Mouse (Mus musculus): ENCODE data around the gene Agbl2. TPM values are rescaled to one million over a fixed set of nuclear protein-coding genes. Genes with fewer than 3 reads are reported as not detected.

Gene Agbl2
- polyA plus RNA-seq, 1 experiment from 2014 or later, result 0.51 TPM

DNA sequence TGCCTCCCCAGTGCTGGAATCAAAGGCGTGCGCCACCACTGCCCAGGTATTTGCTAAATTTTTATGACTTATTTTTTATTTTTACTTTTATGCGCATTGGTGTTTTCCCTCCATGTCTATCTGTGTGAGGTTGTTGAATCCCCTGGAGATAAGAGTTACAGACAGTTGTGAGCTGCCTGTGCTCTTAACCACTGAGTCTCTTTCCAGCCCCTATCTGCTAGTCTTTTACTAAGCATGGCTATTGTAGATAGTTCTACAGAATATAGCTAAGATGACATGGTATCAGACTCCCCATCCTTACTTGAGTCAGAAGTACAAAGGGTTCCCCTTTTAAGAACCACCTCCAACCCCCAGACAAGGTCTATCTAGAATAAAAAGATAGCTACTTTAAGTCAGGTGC, 28.3 kb upstream of the Agbl2 start:
- Histone ChIP-seq H3K27me3 (ENCODE audit: insufficient read depth, poor library complexity, severe bottlenecking) (no peaks in the 10 kb centered on the region), H3K4me3 (no peak overlapping the region), H3K36me3 (peaks cover 90% of the 10 kb centered on the region), H3K27ac (no peak overlapping the region), H3K9me3 (no peaks in the 10 kb centered on the region), H3K4me1 (no peaks in the 10 kb centered on the region)
- no peak for DNase-seq (ENCODE audit: low spot score)
- WGBS, result 93% methylated on average over 3 of the region's 3 CpGs

DNA sequence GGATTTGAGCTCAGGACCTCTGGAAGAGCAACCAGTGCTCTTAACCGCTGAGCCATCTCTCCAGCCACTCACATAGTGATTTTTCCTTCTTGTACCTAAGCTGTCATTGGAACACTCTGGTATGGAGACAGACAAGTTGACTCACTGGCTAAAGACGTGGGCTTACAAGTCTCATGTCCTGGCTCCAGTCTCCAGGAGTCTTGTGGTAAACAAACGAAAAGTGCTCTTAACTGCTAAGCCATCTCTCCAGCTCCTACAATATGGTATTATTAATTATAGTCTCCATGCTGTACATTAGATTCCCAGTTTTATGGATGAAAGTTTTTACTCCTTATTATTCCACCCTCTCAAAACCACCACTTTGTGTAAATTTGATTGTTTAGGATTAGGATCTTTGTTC, 17.4 kb upstream of the Agbl2 start:
- no peak overlapping the region for H3K4me3 ChIP-seq
- WGBS, result 82% methylated on average over 3 of the region's 3 CpGs
- H3K9me3 ChIP-seq, result no peaks in the 10 kb centered on the region
- H3K27me3 ChIP-seq (ENCODE audit: insufficient read depth, poor library complexity, severe bottlenecking), result no peaks in the 10 kb centered on the region
- no peak overlapping the region for H3K27ac ChIP-seq
- peaks cover 97% of the 10 kb centered on the region for H3K36me3 ChIP-seq
- DNase-seq (ENCODE audit: low spot score), result no peak
- H3K4me1 ChIP-seq, result no peaks in the 10 kb centered on the region

DNA sequence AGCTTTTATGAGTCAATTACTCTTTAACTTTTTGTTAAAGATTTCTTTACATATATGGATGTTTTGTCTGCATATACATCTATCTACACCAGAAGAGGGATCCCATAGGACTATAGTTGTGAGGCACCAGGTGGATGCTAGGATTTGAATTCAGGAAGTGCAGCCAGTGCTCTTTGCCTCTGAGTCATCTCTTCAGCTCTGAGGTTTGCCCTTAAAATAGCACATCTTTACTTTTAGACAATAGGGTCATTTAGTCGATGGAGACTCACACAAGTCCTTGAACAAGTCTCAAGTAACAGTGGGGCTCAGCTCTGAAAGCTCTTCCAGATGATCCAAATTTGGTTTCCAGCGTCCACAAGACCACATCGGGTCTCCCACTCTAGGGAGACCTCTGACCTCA, 1.2 kb upstream of the Agbl2 start:
- Histone ChIP-seq H3K9me3 (no peaks in the 10 kb centered on the region), H3K4me1 (peaks cover 19% of the 10 kb centered on the region), H3K27ac (no peak overlapping the region), H3K27me3 (ENCODE audit: insufficient read depth, poor library complexity, severe bottlenecking) (peaks cover 17% of the 10 kb centered on the region), H3K36me3 (peaks cover 43% of the 10 kb centered on the region), H3K4me3 (no peak overlapping the region)
- 36% methylated on average over 3 of the region's 3 CpGs for WGBS
- DNase-seq (ENCODE audit: low spot score), result no peak

DNA sequence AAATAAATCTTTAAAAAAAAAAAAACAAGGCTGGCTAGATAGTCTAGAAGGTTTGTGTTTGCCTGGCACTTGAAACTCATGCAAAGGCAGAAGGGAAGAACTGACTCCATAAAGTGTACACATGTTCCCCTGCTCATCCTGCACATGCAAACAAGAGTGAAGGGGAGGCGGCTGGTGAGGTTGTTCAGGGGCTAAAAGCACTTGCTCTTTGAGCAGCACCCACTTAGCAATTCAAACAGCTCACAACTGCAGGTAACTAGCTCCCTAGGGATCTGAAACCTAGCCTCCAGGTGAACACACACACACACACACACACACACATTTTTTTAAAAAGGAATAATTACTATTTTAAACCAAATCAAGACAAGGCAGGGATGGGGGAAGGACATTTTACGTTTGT, 589 bp upstream of the Agbl2 start:
- WGBS, result 39% methylated on average over 2 of the region's 2 CpGs
- H3K9me3 ChIP-seq, result no peaks in the 10 kb centered on the region

DNA sequence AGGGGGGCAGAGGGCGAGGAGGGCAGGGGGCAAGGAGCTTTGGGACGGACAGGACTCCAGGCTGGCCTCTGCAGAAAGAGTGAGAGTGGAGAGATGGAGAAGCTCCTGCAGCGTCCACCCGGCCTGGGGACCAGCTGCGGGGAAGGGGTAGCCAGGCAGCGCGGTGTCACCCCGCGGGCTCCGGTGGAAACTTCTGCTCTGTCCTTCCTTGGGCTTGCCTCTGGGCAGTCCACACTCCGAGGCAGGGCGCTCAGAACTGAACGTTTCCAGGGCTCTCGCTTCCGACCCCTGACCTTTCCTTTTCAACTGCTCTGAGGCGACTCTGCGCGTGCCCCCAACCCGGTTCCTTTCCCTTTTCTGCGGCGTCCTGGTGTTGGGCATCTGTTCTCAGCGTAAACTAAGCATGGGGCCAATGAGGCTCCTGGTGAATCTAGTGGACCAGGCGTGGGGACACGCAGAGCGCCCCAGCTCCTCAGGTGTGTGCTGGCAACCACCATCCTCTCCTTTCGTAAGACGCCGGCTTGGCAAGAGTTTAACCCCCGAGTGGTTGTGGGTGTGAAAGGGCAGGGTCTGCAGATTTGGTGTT, 467 bp downstream of the Agbl2 start:
- DNase-seq (ENCODE audit: low spot score), result no peak
- 1% methylated on average over 27 of the region's 29 CpGs for WGBS
- peak overlapping the region; percentile 68 for H3K4me3 ChIP-seq
- H3K9me3 ChIP-seq, result no peaks in the 10 kb centered on the region
- peak overlapping the region; percentile 63 for H3K27ac ChIP-seq
- peaks cover 27% of the 10 kb centered on the region for H3K36me3 ChIP-seq
- peaks cover 19% of the 10 kb centered on the region for H3K4me1 ChIP-seq
- H3K27me3 ChIP-seq (ENCODE audit: insufficient read depth, poor library complexity, severe bottlenecking), result peaks cover 17% of the 10 kb centered on the region

More for the DNA sequence above, 589 bp upstream of the Agbl2 start:
- Histone ChIP-seq H3K4me1 (peaks cover 19% of the 10 kb centered on the region), H3K36me3 (peaks cover 37% of the 10 kb centered on the region), H3K27me3 (ENCODE audit: insufficient read depth, poor library complexity, severe bottlenecking) (peaks cover 17% of the 10 kb centered on the region), H3K27ac (no peak overlapping the region), H3K4me3 (no peak overlapping the region)
- DNase-seq (ENCODE audit: low spot score), result no peak

DNA sequence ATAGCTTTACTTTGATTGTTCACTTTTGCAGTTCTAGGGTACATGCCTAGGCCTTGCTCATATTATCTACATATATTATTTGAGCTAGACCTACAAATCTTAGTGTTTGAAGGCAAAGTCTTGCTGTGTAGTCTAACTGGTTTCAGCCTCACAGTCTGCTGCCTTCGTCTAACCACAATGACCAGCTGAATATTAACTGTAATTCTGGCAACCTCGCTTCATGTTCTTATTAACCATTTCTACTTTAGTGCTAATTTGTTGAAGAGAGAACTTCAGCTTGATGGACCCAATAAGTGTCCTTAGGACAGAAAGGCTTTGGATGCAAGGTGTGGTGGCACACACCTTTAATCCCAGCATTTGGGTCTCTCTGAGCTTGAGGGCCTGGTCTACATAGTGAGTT, 5.6 kb downstream of the Agbl2 start:
- H3K4me1 ChIP-seq, result peaks cover 6% of the 10 kb centered on the region
- H3K27me3 ChIP-seq (ENCODE audit: insufficient read depth, poor library complexity, severe bottlenecking), result peaks cover 11% of the 10 kb centered on the region
- 83% methylated on average over 2 of the region's 2 CpGs for WGBS
- no peak overlapping the region for H3K4me3 ChIP-seq
- no peaks in the 10 kb centered on the region for H3K36me3 ChIP-seq
- no peaks in the 10 kb centered on the region for H3K9me3 ChIP-seq
- H3K27ac ChIP-seq, result no peak overlapping the region
- no peak for DNase-seq (ENCODE audit: low spot score)

DNA sequence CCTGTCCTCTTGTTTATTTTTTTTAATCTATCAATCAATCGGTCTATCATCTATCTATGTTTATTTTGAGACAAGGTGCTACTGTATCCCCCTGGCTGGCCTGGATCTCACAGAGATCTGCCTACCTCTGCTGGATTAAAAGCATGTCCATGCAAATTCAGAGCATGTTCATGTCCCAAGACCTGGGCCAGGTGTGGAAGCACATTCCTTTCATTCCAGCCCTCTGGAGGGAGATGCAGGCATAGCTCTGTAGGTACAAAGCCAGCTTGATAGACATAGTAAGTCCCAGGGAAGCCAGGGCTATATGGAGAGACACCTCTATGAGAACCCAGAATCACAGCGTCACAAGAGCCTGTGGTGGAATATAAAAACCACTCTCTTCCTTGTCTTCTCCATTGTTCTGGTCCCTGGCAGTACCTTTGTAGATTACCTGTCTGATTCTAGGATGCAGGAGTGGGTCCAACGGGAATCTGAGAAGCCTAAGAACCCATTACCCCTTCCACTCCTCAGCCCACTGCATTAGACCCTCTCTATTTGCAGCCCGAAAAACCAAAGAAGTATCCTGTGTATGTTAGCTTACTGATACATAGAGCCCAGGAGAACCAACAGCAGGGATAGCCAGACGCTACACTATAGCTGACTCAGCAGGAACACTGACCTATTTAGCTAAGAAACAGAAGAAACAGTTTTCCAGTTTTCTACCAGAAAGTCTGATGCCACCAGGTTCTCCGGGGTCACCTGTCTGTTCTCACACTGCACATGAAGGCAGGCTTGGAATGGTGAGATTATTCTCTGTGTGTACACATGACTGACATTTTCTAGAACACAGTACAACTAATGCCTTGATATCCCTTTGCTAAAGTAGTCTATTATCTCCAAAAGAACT, 26.0 kb downstream of the Agbl2 start:
- Histone ChIP-seq H3K9me3 (no peaks in the 10 kb centered on the region), H3K27me3 (ENCODE audit: insufficient read depth, poor library complexity, severe bottlenecking) (no peaks in the 10 kb centered on the region), H3K27ac (no peak overlapping the region), H3K36me3 (no peaks in the 10 kb centered on the region), H3K4me3 (no peak overlapping the region), H3K4me1 (no peaks in the 10 kb centered on the region)
- WGBS, result 82% methylated on average over 6 of the region's 6 CpGs
- DNase-seq (ENCODE audit: low spot score), result peak; percentile 69

DNA sequence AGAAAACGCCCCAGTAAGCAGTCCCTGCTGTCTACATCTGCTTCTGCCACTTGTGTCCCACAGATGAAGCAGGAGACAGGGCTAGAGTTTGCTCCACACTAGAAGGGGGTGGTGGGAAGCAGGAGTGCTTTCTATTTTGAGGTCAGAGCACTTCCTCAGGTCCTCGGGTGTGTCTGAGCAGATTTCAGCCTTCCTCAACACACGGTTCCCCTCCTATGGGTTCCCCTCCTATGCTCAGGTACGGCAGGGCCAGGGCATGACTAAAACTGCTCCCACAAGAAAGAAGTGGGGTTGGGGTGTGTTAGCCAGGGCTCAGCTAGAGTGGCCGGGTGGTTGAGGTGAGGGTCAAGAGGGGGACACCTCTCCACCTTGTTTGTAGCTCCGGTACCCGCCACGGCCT, 28.2 kb downstream of the Agbl2 start:
- Histone ChIP-seq H3K4me1 (no peaks in the 10 kb centered on the region), H3K9me3 (no peaks in the 10 kb centered on the region), H3K4me3 (no peak overlapping the region), H3K36me3 (no peaks in the 10 kb centered on the region), H3K27me3 (ENCODE audit: insufficient read depth, poor library complexity, severe bottlenecking) (no peaks in the 10 kb centered on the region), H3K27ac (no peak overlapping the region)
- peak; percentile 57 for DNase-seq (ENCODE audit: low spot score)
- WGBS, result 78% methylated on average over 8 of the region's 8 CpGs

DNA sequence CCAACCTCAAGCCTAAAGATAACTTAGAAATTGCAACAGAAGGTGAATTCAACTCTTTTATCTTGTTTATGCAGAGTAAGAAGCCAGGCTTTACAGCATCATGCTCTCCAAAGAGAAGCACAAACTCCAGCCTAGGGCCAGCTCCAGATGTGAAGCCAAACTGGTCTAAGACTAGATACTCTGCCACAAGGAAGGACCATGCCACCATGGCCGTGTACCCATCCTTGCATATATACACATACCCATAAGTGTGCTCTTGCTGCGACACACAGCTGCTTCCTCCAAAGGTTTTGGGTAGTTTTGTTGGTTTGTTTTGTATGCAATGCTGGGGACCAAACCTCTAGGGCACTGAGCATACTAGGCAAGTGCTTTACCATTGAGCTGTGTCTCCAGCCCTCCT, 32.7 kb downstream of the Agbl2 start:
- H3K36me3 ChIP-seq, result no peaks in the 10 kb centered on the region
- H3K27me3 ChIP-seq (ENCODE audit: insufficient read depth, poor library complexity, severe bottlenecking), result no peaks in the 10 kb centered on the region
- 73% methylated on average over 2 of the region's 2 CpGs for WGBS
- H3K9me3 ChIP-seq, result no peaks in the 10 kb centered on the region
- no peak overlapping the region for H3K4me3 ChIP-seq
- H3K27ac ChIP-seq, result no peak overlapping the region
- no peaks in the 10 kb centered on the region for H3K4me1 ChIP-seq
- DNase-seq (ENCODE audit: low spot score), result peak; percentile 72

DNA sequence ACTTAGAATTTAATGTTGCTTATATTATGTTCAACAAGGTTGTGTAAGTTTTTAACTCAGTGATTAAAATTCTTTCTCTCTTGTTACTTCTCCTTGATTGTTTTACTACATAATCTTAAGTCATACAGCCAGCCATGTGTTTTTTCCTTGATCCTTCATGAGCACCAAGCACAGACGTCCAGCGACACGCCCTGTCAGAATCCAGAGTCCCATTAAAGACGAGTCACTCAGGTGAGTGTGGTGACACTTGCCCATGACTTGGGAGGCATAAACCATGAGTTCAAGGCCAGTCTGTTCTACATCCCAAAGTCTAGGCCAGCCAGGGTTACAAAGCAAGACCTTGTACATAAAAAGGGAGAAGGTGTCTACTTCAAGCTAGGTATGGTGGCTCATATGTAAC, 33.6 kb downstream of the Agbl2 start:
- DNase-seq (ENCODE audit: low spot score), result no peak
- Histone ChIP-seq H3K4me1 (no peaks in the 10 kb centered on the region), H3K4me3 (no peak overlapping the region), H3K9me3 (no peaks in the 10 kb centered on the region), H3K36me3 (no peaks in the 10 kb centered on the region), H3K27me3 (ENCODE audit: insufficient read depth, poor library complexity, severe bottlenecking) (no peaks in the 10 kb centered on the region), H3K27ac (no peak overlapping the region)
- 74% methylated on average over 4 of the region's 4 CpGs for WGBS

DNA sequence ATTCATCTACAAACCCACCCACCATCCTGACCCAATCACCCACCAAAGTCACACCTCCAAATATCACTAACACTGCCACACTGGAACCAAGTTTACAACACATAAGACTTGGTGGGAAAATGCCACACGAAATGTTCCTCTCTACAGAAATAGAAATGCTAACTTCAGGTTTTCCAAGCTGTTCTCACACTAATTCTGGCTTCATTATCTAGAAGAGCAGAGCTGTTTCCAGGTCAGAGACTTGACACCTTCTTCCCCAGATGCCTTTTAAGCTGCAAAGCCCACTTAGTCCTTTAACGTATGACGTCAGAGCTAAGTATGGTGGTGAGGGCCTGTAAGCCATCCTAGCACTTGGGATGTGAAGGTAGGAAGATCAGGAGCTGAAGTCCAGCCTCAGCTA, 36.2 kb downstream of the Agbl2 start:
- 65% methylated on average over 3 of the region's 3 CpGs for WGBS
- Histone ChIP-seq H3K4me1 (no peaks in the 10 kb centered on the region), H3K36me3 (no peaks in the 10 kb centered on the region)

DNA sequence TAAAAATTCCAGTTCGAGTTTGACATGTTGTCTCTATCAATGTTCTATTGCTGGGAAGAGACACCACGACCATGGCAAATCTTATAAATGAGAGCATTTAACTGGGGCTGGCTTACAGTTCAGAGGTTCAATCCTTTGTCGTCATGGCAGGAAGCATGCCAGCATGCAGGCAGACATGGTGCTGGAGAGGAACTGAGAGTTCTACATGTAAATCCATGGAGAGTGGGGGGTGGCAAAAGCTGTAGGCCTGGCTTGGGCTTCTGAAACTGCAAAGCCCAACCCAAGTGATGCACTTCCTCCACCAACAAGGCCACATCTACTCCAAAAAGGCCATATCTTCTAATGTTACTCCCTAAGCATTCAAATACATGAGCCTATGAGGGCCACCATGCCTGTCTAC, 38.4 kb downstream of the Agbl2 start:
- WGBS, result 74% methylated on average over 3 of the region's 3 CpGs
- no peak overlapping the region for H3K4me3 ChIP-seq
- H3K36me3 ChIP-seq, result no peaks in the 10 kb centered on the region
- H3K9me3 ChIP-seq, result no peaks in the 10 kb centered on the region
- no peak overlapping the region for H3K27ac ChIP-seq
- DNase-seq (ENCODE audit: low spot score), result no peak
- H3K4me1 ChIP-seq, result no peaks in the 10 kb centered on the region
- H3K27me3 ChIP-seq (ENCODE audit: insufficient read depth, poor library complexity, severe bottlenecking), result no peaks in the 10 kb centered on the region

More for the DNA sequence above, 36.2 kb downstream of the Agbl2 start:
- no peak for DNase-seq (ENCODE audit: low spot score)
- no peaks in the 10 kb centered on the region for H3K9me3 ChIP-seq
- no peak overlapping the region for H3K4me3 ChIP-seq
- H3K27ac ChIP-seq, result no peak overlapping the region
- H3K27me3 ChIP-seq (ENCODE audit: insufficient read depth, poor library complexity, severe bottlenecking), result no peaks in the 10 kb centered on the region

DNA sequence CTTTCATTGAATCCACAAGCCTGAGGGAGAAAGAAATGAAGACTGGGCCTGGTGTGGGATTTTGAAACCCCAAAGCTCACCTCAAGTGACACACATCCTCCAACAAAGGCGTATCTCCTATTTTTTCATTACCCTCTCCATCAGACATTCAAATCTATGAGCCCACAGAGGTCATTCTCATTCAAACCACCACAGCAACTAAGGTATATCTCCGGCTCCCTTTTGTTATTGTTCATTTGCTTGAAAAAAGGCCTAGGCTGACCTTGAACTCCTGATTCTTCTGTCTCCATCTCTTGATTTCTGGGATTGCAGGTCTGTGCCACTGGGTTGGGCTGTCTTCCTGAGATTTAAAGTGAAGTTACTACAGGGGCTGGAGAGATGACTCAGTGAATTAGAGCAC, 40.5 kb downstream of the Agbl2 start:
- Histone ChIP-seq H3K4me1 (no peaks in the 10 kb centered on the region), H3K36me3 (no peaks in the 10 kb centered on the region), H3K27ac (no peak overlapping the region), H3K4me3 (no peak overlapping the region), H3K27me3 (ENCODE audit: insufficient read depth, poor library complexity, severe bottlenecking) (no peaks in the 10 kb centered on the region), H3K9me3 (no peaks in the 10 kb centered on the region)
- DNase-seq (ENCODE audit: low spot score), result no peak
- 81% methylated on average over 2 of the region's 2 CpGs for WGBS

All from heart, embryonic 10.5 days (tissue).